Mouse (Mus musculus): Measurements from ENCODE around the gene Trpc4ap.

- TF ChIP-seq CTCF (IDR thresholded peaks at IDR 0.05; ENCODE audit: low read depth) (0 out of 2 replicates have a peak, but pooled peaks have one; percentile 19), EP300 (IDR thresholded peaks at IDR 0.05; ENCODE audit: low read depth) (no peak)
Measured at GRCm38 (mm10) chr2:155729158-155729645, 37.0 kb upstream of the Trpc4ap start, which contains the start of gene Edem2.

Data from liver, embryonic 14.5 days (tissue).